Mouse (Mus musculus) brain, embryonic 18.5 days (tissue): ENCODE measurements around the gene Dusp8.
A peak's percentile ranks its signal among the peaks of the same experiment; 100 is the strongest.
"Not testable (repeated sequence)": the region's sequence is repeated elsewhere in the genome, so short reads cannot be mapped to it uniquely, and the experiment has no call there.

Experiments
- DNase-seq: peaks from one replicate; pipeline ENCODE4 v3.0.0-alpha.2; 2012; ENCODE audit warnings: low read depth, low spot score

The Dusp8 gene

GRCm38 (mm10) chr7:142095183-142095931 lies at the start of gene Dusp8:
TSS of gene Dusp8 (minus strand) at chr7:142095843.
- peak; percentile 86 for DNase-seq

- DNase-seq: no peak
Measured at GRCm38 (mm10) chr7:142144507-142144906, 48.9 kb upstream of the Dusp8 start, which contains the start of gene Gm45337. TSS of gene Gm45337 (minus strand) at chr7:142144607.

GRCm38 (mm10) chr7:142143506-142144010 lies 47.9 kb upstream of the Dusp8 start:
- DNase-seq: not testable (repeated sequence)

- no peak for DNase-seq
Measured at GRCm38 (mm10) chr7:142140696-142141095, 45.1 kb upstream of the Dusp8 start.

GRCm38 (mm10) chr7:142135934-142136333 lies 40.3 kb upstream of the Dusp8 start, which contains the start of gene Gm39115:
TSS of gene Gm39115 (minus strand) at chr7:142136034.
- not testable (repeated sequence) for DNase-seq

GRCm38 (mm10) chr7:142134206-142134995 lies 38.8 kb upstream of the Dusp8 start:
- no peak for DNase-seq

GRCm38 (mm10) chr7:142128843-142129242 lies 33.2 kb upstream of the Dusp8 start:
- DNase-seq: no peak

GRCm38 (mm10) chr7:142120629-142121028 lies 25.0 kb upstream of the Dusp8 start, which contains the start of gene Gm45618:
TSS of gene Gm45618 (minus strand) at chr7:142120729.
- not testable (repeated sequence) for DNase-seq

GRCm38 (mm10) chr7:142119632-142120031 lies 24.0 kb upstream of the Dusp8 start:
- DNase-seq: no peak

GRCm38 (mm10) chr7:142104747-142105146 lies 9.1 kb upstream of the Dusp8 start:
- no peak for DNase-seq

GRCm38 (mm10) chr7:142097776-142098175 lies 2.1 kb upstream of the Dusp8 start:
- no peak for DNase-seq

GRCm38 (mm10) chr7:142096701-142097100 lies 1.1 kb upstream of the Dusp8 start:
- no peak for DNase-seq

GRCm38 (mm10) chr7:142094301-142095143 lies 1.1 kb downstream of the Dusp8 start:
- DNase-seq: no peak

GRCm38 (mm10) chr7:142093696-142094240 lies 1.9 kb downstream of the Dusp8 start:
- no peak for DNase-seq

- DNase-seq: no peak
Measured at GRCm38 (mm10) chr7:142092991-142093390, 2.7 kb downstream of the Dusp8 start.

GRCm38 (mm10) chr7:142091848-142092247 lies 3.8 kb downstream of the Dusp8 start:
- DNase-seq: peak; percentile 78

- no peak for DNase-seq
Measured at GRCm38 (mm10) chr7:142089648-142090447, 5.8 kb downstream of the Dusp8 start.

- no peak for DNase-seq
Measured at GRCm38 (mm10) chr7:142088886-142089285, 6.8 kb downstream of the Dusp8 start.

GRCm38 (mm10) chr7:142087069-142087652 lies 8.5 kb downstream of the Dusp8 start:
- DNase-seq: no peak
